8 mouse cellular contexts compared by ENCODE assay signal in genomic region chr9:123479196-123479669, GRCm38 (mm10). TPM values are rescaled to one million over a fixed set of nuclear protein-coding genes. Genes with fewer than 3 reads are reported as not detected.
DNase-seq lines count a peak whose midpoint lies in the region; ATAC-seq lines count a peak whose summit lies in the region.

No protein-coding gene starts in this region.

- DNase-seq in spleen, adult 18-20 months: peak; percentile 22 to 36
- no peak for DNase-seq in spleen, adult 12 weeks (ENCODE audit: low spot score)
- DNase-seq in layer of hippocampus, postnatal 14 days (ENCODE audit: low spot score in 2 of 2): no peak
- no peak for DNase-seq in frontal cortex, postnatal 10 days (ENCODE audit: low spot score in 2 of 2)

- peak; percentile 26 for ATAC-seq in erythroid progenitor cell, adult 5-6 weeks (replicated peaks; ENCODE audit: low FRiP score, poor library complexity, severe bottlenecking)
- ATAC-seq in intestine, embryonic 15.5 days: peak; percentile 27
- ATAC-seq in stomach, embryonic 14.5 days (ENCODE audit: insufficient number of reproducible peaks, insufficient read depth, low FRiP score, low read depth): peak; percentile 14; the same call in 1 of the 2 replicates

- H3K79me2 ChIP-seq in macrophage (ENCODE audit: inconsistent target): peaks cover 50% of the 10 kb centered on the region

- no peaks in the 10 kb centered on the region for H3K9me3 ChIP-seq in intestine, embryonic 15.5 days
- no peaks in the 10 kb centered on the region for H3K9me3 ChIP-seq in stomach, embryonic 14.5 days (ENCODE audit: control insufficient read depth, low read depth, low read length)

- H3K4me3 ChIP-seq in intestine, embryonic 15.5 days (replicated peaks): peak overlapping the region; percentile 65
- peak overlapping the region; percentile 65 for H3K4me3 ChIP-seq in macrophage (ENCODE audit: inconsistent target)
- H3K4me3 ChIP-seq in stomach, embryonic 14.5 days (ENCODE audit: low read depth, low read length): peak overlapping the region; percentile 68

- H3K27ac ChIP-seq in intestine, embryonic 15.5 days: peak overlapping the region; percentile 81
- peak overlapping the region; percentile 68 for H3K27ac ChIP-seq in macrophage
- peak overlapping the region; percentile 80; the same call in 1 of the 2 replicates for H3K27ac ChIP-seq in stomach, embryonic 14.5 days (ENCODE audit: low read length)

- no peaks in the 10 kb centered on the region for H3K36me3 ChIP-seq in intestine, embryonic 15.5 days
- H3K36me3 ChIP-seq in macrophage (ENCODE audit: inconsistent target): peaks cover 13% of the 10 kb centered on the region; the same call in 1 of the 2 replicates
- H3K36me3 ChIP-seq in stomach, embryonic 14.5 days (ENCODE audit: control insufficient read depth, insufficient read depth, low read length): peaks cover 14% of the 10 kb centered on the region

- 8% methylated on average over 17 of the region's 17 CpGs for WGBS in intestine, embryonic 15.5 days
- WGBS in macrophage (ENCODE audit: missing documents): 36% methylated on average over 17 of the region's 17 CpGs
- WGBS in stomach, embryonic 14.5 days: 11% methylated on average over 17 of the region's 17 CpGs

- H3K4me1 ChIP-seq in intestine, embryonic 15.5 days (replicated peaks): peaks cover 50% of the 10 kb centered on the region
- peaks cover 44% of the 10 kb centered on the region for H3K4me1 ChIP-seq in stomach, embryonic 14.5 days (ENCODE audit: control insufficient read depth, insufficient read depth, low read length)

- no peaks in the 10 kb centered on the region for H3K27me3 ChIP-seq in intestine, embryonic 15.5 days (replicated peaks)
- H3K27me3 ChIP-seq in stomach, embryonic 14.5 days (ENCODE audit: control insufficient read depth, insufficient read depth, low read length): no peaks in the 10 kb centered on the region

- H3K4me2 ChIP-seq in intestine, embryonic 15.5 days (replicated peaks): peak overlapping the region; percentile 98
- H3K4me2 ChIP-seq in stomach, embryonic 14.5 days (replicated peaks; ENCODE audit: low read depth, low read length): peak overlapping the region; percentile 98

- peak overlapping the region; percentile 76 for H3K9ac ChIP-seq in intestine, embryonic 15.5 days
- peak overlapping the region; percentile 65 for H3K9ac ChIP-seq in stomach, embryonic 14.5 days (replicated peaks; ENCODE audit: low read depth, low read length)

RNA-seq across cellular contexts. Expression of gene Limd1, which starts 0.7 kb away (rescaled TPM):
- 59.1 and 60.2 TPM in 2 replicates for total RNA-seq in erythroid progenitor cell, adult 5-6 weeks (2015; ENCODE audit: low replicate concordance)
- total RNA-seq in erythroid progenitor cell, adult 5-6 weeks (2017; ENCODE audit: low replicate concordance): 46.1 and 70.6 TPM in 2 replicates
- polyA plus RNA-seq in intestine, embryonic 15.5 days (2015; fragmentation: Nextera tagmentation; extraction: Ambion mirVana): 51.9 and 52.3 TPM in 2 replicates
- total RNA-seq in macrophage (2018; cell fraction: chromatin; rRNA removed): 100 to 1,000 TPM in 1 of 26 experiments, 10 to 100 TPM in 25; 22.7 to 137 (median 49.9) TPM
- total RNA-seq in macrophage (2018; cell fraction: cytosol; rRNA removed): 10 to 100 TPM; 15.5 to 31.1 (median 23.3) TPM
- 10 to 100 TPM; 22.8 to 70.3 (median 34.9) TPM for total RNA-seq in macrophage (2018; cell fraction: nucleus; rRNA removed)
- 20.9 to 28.1 TPM (median 21.2 TPM) in 3 replicates for polyA plus RNA-seq in macrophage (2018)
- 56.3 and 61.0 TPM in 2 replicates for polyA plus RNA-seq in stomach, embryonic 14.5 days (2014; fragmentation: Nextera tagmentation; extraction: Ambion mirVana)
- total RNA-seq in layer of hippocampus, postnatal 14 days (2021): 10 to 100 TPM in 1 of 2 experiments, 1 to 10 TPM in 1; 8.2 to 11.3 TPM

RNA-seq across cellular contexts. Expression of gene Sacm1l, which starts 50.3 kb away (rescaled TPM):
- 23.1 and 25.2 TPM in 2 replicates for total RNA-seq in erythroid progenitor cell, adult 5-6 weeks (2015; ENCODE audit: low replicate concordance)
- 23.8 and 32.0 TPM in 2 replicates for total RNA-seq in erythroid progenitor cell, adult 5-6 weeks (2017; ENCODE audit: low replicate concordance)
- polyA plus RNA-seq in intestine, embryonic 15.5 days (2015; fragmentation: Nextera tagmentation; extraction: Ambion mirVana): 67.8 and 69.5 TPM in 2 replicates
- 10 to 100 TPM; 19.2 to 70.9 (median 46.6) TPM for total RNA-seq in macrophage (2018; cell fraction: chromatin; rRNA removed)
- total RNA-seq in macrophage (2018; cell fraction: cytosol; rRNA removed): 10 to 100 TPM; 43.5 to 75.6 (median 56.9) TPM
- 10 to 100 TPM; 26.4 to 78.6 (median 42.4) TPM for total RNA-seq in macrophage (2018; cell fraction: nucleus; rRNA removed)
- 46.2 to 84.7 TPM (median 54.7 TPM) in 3 replicates for polyA plus RNA-seq in macrophage (2018)
- polyA plus RNA-seq in stomach, embryonic 14.5 days (2014; fragmentation: Nextera tagmentation; extraction: Ambion mirVana): 51.7 and 53.8 TPM in 2 replicates
- 10 to 100 TPM; 47.5 to 52.2 TPM for total RNA-seq in layer of hippocampus, postnatal 14 days (2021)

Comparison
In these comparisons a context has a peak if more than half of its experiments do, and no peak if none do; other contexts are left out.
1. DNase-seq: peak in spleen, adult 18-20 months (2 of 2); none in spleen, adult 12 weeks (single experiment), layer of hippocampus, postnatal 14 days (0 of 2) and frontal cortex, postnatal 10 days (0 of 2).
2. Peak in every context shown above with its lines, with median percentiles within 50 percentile points of each other: ATAC-seq, H3K27ac ChIP-seq and H3K4me3 ChIP-seq.